Mouse (Mus musculus): ENCODE data around the gene Fgfr1op2.

The Fgfr1op2 gene

DNA sequence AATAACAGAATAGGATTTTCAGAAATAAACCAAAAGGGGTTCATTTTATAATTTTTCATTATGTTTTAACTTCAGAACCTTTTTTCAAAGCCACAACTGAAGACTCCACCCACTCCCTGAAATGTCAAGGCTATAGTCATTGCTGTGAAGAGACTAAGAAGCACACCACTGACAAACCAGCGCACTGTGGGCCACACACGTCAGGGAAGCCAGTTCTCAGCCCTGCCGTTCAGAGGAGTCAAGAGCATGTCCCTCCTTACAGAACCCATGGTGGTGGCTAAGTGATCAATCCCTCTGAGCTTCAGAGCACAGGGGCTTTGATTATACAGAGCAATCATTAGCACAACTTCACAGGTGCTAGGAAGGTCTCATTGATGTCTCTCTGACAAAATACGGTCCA lies 25.6 kb downstream of the Fgfr1op2 start:
- DNase-seq (ENCODE audit: low spot score in 2 of 2), result no peak

DNA sequence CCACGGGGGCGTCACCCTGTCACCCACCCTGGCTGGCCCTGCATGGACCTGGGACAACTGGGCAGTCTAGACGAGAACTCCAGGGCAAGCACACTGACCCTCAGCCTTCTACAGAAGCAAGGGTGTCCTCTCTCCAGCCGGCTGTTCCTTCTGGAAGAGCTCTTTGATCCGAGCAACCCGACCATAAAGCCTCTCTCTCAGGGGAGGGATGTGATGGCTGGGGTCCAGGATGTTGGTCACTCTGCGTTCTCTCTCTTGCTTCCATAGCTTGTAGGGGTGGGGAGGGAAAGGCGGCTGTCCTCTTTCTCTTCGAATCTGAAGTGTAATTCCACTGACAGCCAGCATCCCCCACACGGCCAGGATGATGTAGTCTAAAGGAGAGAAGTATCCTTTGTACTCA lies 26.6 kb downstream of the Fgfr1op2 start:
- DNase-seq (ENCODE audit: low spot score in 2 of 2), result no peak

DNA sequence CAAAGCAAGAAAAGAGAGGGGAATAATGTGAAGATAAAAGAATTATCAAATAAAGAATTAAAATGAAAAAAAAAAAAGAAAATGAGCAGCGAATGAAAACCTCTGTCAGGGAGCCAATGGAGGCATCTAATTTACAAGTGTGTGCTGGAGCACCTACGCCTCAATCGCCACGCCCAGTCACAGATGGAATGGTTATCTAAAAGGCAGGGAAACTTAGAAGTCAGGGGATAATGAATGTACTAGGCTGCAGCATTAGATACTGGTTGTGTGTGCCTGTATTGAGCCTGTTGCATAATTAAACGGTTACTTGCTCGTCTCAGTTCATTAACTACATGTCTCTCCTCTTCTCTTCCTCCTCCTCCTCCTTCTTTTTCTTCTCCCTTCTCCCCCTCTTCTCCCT lies 34.4 kb downstream of the Fgfr1op2 start:
- no peak for DNase-seq (ENCODE audit: low spot score in 2 of 2)

DNA sequence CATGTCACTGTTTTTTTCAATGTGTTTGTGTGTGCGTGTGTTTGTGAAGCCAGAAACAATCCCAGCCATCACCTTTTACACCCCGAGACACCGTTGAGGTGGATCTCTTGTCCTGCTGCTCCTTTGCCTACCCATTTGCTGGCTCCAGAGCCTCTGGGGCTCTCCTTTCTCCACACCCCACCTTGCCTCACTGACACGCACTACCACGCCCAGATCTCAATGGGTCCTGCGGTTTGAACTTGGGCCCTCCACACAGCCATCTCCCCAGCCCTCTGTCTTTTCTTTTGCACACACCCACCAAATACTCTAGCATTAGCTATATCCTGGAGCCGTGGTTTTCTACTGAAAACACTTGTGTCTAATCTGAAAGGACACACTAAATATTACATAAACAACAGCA lies 34.9 kb downstream of the Fgfr1op2 start:
- DNase-seq (ENCODE audit: low spot score in 2 of 2), result no peak

DNA sequence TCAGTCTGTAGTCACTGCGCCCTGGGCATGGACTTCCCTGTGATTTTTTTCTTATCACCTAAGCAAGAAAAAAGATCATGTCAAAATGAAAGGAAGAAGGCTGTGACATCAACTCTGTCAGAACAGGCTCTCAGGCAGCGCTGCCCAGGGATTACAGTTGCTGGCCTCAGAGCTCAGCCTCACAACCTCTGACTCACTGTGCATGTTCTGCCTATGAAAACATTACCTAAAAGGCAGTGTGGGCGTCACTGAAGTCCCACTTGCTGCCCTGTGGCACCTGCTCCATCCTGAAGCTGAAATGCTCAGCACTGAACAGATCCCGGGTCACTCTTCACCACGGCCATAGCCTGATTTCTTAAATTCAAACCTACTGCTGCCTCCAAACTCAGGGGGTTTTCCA lies 35.7 kb downstream of the Fgfr1op2 start:
- DNase-seq (ENCODE audit: low spot score in 2 of 2), result no peak

DNA sequence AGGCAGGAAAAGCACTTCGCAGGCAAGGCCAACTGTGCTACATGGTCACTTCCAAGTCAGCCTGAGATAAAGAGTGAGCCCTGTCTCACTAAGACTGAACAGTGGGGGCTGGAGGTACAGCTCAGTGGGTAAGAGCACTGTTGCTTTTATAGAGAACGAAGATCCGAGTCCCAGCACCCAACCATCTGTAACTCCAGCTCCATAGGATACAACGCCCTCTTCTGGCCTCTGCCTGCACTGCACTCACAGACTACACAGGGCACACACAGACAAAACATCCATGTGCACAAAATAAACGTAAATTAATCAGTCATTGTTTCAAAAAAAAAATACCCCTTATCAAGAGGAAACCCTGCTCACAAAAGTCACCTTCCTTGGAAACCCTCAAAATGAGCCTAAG lies 36.9 kb downstream of the Fgfr1op2 start:
- DNase-seq (ENCODE audit: low spot score in 2 of 2), result no peak

DNA sequence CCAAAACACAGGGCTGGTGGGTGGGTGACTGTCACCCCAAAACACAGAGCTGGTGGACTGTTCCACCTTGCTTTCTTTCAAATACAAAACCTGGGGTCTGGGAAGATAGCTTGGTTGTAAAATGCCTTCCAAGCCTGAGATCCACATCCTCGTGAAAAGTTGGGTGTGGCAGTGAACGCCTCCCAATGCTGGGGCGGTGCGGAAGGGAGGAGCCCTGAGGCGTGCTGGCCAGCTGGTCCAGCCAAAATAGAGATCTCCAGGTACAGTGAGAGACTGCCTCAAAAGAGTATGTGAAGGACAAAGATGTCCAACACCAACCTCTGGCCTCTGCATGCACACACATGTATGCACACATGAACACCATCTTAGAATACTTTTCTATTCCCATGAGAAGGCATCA lies 37.5 kb downstream of the Fgfr1op2 start:
- DNase-seq (ENCODE audit: low spot score in 2 of 2), result no peak

DNA sequence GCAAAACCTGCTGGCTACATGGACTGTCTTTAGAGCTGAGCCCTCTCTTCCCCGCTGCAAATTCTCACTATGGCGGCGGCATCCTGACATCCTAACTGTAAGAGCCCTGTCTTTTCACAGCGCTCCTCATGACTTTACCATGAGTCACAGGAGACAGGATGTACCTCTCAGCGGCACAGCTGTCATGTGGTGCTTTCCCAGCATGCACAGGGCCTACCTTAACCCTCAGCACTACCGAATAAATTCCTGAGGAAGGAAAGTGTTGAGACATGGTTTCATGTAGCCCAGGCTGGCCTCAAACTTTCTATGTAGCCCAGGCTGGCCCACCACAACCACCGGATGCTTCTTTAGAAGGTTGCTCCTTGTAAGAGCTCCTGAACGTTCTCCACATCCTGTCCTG lies 38.9 kb downstream of the Fgfr1op2 start:
- no peak for DNase-seq (ENCODE audit: low spot score in 2 of 2)

DNA sequence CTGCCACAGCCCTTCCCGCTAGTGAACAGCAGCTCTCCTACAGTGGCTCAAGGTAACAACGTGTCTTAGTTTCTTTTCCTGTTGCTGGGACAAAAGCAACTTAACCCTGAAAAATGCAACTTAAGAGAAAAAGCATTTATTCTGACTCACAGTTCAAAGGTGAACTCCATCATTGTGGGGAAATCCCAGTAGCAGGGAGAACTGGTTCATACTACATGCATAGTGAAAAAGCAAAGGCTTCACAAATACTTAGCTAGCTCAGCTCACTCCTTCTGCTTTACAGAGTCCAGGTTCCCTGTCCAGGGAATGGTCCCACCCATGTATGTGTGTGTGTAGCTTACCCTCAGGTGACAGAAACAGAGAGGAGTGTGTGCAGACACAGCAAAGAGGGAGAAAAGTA lies 39.7 kb downstream of the Fgfr1op2 start:
- DNase-seq (ENCODE audit: low spot score in 2 of 2), result no peak

DNA sequence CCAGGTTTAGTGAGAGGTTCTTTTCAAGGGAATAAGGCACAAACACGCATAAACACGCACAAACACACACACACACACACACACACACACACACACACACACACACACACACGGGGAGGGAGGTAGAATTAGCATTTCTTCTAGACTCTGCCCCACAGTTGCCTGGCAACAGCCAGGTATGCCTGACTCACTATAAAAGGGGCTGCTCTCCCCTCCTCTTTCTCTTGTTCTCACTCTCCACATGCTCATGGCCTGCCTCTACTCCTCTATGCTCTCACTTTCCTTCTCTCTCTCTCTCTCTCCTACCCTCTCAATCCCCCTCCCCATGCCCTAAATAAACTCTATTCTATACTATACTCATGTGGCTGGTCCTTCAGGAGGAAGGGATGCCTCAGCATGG lies 51.1 kb downstream of the Fgfr1op2 start:
- DNase-seq (ENCODE audit: low spot score in 2 of 2), result no peak

DNA sequence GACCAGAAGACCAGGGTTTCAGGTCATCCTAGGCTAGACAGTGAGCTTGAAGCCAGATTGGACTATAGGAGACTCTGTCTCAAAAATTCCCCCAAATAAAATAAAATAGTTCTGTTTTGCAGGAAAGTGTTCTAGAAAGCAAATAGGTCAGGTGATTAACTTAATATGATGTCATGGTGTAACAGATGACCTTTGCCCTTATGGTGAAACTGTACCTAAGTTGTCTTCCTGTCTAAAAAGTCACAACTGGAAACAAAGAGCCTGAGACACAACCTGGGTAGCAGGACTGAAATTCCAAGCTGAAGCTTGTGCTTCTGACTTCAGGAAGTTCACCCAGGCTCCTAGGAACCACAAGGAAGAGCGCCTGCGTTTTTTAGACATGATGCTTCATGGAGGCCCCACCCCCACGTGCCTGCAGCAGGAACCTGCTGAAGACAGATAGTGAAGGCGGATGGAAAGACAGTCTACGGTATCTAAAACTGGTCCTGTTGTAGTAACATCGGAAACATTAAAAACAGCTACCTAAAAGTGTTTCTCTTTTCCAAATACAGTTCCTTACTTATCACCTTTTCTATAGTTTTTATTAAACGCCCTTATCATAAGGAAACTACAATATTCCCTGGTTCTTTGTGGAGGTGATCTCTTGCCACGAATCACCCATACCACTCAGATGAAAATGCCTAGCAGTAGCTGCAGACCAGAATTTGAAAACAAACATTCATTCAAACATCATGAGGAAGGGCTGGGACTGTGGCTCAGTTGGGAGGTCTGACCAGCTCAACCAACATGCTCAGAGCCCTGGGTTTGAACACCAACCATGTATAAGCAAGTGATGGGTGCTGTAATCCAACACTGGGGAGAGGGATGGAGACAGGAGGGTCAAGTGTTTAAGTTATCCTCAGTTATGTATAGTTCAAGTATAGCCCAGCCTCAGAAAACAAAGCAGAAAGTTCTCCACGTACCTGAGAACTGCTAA lies 53.1 kb downstream of the Fgfr1op2 start:
- peak; percentile 43 to 46 for DNase-seq (ENCODE audit: low spot score in 2 of 2)

DNA sequence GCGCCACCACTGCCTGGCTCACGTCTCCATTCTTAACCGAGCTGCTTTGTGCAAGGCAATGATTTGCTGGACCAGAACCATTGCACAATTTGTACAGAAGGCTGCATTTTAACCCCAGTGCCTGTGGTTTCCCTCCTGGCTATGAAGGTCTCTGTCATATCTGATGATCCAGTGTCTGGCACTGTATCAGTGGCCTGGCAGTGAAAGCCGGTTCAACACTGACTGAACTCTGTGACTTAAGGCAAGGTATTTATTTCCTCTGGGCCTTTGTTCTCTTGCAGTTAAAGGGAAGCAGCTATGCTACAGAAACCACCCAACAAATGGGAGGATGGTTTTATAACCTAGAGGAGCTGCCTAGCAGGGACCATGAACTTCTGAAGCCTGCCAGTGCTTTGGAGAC lies 54.0 kb downstream of the Fgfr1op2 start:
- no peak for DNase-seq (ENCODE audit: low spot score in 2 of 2)

DNA sequence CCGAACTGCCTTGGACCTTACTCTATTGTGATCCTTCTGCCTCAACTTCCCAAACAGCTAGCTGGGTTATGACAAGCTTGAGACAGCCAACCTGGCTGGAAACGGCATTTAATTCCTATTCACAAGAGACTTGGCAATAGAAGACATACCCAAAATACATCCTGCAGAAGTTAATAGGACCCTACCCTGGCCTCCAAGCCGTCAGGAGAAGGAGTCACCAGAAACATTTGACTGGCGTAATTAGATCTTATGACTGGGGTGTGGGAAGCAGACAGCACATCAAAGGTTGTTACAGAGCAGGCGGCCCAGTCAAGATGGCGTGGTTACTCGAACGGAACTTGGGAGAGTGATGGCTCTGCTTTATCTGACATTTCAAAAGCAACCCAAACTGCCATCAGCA lies 54.8 kb downstream of the Fgfr1op2 start:
- no peak for DNase-seq (ENCODE audit: low spot score in 2 of 2)

DNA sequence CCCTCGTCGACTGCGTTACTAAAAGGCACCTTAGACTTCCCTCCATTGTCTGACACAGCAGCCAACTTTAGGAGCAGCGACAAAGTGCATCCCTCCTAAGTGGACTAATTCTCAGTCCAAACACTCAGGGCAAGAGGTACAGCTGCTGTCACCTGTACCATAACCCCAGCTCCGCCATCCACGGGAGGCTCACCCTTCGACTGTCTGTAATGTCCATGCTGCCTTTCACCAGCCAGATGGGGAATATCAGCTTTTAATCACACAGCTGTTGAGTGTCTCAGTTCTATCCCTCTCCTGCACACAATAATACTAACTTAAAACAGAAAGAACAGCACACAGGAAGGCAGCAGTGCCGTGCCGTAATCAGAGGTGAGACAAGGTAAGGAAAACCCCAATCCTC lies 55.4 kb downstream of the Fgfr1op2 start:
- no peak for DNase-seq (ENCODE audit: low spot score in 2 of 2)

DNA sequence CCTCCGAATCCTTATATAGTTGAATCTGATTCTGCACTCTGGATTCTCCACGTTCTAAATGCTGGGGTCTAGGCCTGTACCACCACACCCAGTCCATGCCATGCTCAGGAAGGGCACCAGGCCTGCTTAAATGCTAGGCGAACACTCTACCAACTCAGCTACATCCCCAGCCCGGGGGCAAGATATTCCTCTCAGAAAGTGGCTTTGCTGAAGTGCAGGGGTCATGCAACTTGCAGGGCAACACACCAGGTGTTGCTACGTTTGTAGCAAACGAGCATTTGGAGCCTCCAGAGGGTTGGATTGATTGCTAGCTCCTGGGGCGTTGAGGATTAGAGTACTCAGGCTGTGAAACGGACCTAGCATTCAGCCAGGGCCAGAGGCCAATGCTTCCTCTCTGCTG lies 56.1 kb downstream of the Fgfr1op2 start:
- DNase-seq (ENCODE audit: low spot score in 2 of 2), result no peak

DNA sequence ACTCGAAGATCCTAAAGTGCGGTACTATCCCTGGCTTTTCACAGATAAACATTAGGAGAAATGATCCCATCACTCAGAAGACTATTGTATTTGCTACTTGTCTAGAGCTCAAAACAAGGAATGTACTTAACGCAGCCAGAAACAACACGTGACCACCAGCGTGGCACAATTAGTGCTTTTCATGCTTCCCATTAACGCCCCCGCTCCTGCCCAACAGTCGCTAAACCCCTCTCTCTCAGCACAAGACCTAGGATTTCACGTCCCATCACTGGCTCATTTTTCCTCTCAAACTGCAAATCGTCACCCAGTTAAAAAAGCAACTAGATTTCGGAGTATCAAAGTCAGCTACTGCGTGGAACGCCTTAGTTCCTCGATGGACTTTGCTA lies 56.6 kb downstream of the Fgfr1op2 start:
- no peak for DNase-seq (ENCODE audit: low spot score in 2 of 2)

DNA sequence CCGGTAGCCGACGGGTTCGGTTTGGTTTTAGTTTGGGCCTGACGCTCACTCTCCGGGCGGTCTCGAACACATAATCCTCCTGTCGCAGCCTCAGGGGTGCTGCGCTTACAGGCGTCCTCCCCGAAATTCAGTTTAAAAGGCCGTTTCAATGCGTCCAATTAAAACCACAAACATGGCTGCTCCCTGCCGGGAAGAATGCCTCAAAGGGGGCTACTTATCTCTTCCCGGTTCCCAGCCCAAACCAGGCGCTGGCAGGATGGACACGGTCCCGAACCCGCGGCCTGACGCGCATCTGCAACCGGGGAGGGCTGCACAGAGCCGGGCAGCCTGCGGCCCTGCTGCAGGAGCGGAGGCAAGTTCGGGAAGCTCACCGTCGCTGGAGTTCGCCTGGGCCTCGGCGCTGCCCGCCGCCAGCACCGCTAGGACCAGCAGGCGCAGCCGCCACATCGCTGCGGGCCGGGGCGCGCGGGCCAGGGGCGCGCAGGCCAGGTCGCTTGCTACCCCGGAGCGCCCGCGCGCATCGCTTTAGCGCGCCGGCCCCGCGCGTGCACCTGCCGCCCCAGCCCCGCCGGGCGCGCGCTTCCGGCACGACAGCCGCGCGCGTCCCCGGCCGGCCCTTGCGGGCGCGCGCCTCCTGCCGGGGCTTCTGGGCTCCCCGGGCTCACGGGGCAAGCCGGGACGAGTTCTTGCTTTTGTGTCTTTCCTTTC lies 57.2 kb downstream of the Fgfr1op2 start:
- DNase-seq (ENCODE audit: low spot score in 2 of 2), result peak; percentile 65 to 67

DNA sequence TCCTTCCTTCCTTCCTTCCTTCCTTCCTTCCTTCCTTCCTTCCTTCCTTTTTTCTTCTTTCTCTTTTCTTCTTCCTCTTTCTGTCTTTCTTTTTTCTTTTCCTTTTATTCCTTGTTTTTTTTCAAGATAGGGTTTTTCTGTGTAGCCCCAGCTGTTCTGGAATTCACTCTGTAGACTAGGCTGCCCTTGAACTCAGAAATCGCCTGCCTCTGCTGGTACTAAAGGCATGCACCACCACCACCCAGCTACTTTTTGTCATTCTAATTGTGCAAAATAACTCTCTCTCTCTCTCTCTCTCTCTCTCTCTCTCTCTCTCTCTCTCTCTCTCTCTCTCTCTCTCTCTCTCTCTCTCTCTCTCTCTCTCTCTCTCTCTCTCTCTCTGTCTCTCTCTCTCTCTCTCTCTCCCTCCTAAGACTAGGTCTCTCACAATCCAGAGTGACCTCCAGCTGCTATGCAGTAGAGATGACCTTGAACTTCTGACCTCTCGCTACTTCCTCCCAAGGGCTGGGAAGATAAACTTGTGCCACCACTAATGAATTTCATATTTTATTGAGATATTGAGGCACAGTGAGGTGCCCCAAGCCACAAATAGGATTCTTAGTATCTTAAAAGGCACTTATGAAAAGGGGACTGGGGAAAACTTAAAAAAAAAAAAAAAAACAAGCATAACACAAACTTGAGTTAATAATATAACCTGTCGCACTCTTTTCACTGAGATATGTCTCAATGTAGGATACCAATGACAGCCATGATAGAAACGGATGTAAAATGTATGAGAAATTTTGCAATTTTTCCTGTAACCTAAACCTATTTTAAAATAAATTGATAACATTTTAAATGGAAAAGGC lies 58.0 kb downstream of the Fgfr1op2 start:
- no peak for DNase-seq (ENCODE audit: low spot score in 2 of 2)

DNA sequence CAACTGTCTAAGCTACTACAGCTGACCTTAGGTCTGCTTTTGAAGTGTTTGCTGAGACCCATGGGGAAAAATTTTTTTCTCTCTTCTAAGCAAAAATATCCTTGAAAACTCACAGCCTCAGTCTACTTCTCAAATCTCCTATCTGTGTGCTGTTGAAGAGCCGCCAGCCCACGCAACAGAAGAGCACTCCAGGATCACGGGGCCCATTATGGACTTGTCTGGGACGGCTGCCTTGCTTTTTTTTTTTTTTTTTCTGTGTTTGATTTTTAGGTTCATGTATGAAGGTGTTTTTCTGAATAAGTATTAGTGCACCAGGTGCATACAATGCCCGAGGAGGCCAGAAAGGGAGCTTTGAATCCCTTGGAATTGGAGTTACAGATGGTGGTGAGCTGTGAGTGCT lies 59.5 kb downstream of the Fgfr1op2 start:
- DNase-seq (ENCODE audit: low spot score in 2 of 2), result no peak

DNA sequence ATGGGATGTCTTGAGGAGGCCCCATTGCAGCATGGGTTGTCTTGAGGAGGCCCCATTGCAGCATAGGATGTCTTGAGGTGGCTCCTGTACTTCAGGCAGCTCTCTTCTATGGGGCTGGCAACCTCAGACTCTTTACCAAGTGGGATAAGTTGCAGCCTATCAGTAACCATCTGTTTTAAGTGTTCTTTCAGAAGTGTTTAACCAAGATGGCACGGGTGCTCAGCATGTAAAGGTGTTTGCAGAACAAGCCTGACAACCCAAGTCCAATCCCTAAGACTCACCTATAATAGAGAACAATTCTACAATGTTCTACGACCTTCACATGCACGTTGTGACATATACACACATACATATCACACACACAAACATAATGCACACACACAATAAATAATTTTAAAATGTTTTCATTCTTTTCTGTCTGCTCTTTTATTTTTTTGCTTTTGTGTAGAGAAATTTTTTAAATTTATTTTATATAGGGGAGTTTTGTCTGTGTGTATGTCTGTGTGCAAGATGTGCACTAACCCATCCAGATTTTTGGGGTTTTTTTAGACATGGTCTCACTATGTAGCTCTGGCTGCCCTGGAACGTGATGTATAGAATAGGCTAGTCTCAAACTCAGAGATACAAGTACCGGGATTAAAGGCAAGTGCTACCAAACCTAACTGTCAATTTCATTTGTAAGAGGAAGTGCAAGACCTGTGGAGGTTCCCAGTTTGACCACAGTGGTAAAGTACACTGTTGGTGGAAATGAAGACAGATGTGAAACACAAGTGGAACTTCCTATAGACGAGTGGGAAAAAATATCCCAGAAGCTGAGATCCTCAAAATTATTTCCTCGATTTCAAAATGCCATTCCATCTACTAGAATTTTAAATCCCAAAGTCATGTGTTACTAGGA lies 63.3 kb downstream of the Fgfr1op2 start:
- DNase-seq (ENCODE audit: low spot score in 2 of 2), result no peak

DNA sequence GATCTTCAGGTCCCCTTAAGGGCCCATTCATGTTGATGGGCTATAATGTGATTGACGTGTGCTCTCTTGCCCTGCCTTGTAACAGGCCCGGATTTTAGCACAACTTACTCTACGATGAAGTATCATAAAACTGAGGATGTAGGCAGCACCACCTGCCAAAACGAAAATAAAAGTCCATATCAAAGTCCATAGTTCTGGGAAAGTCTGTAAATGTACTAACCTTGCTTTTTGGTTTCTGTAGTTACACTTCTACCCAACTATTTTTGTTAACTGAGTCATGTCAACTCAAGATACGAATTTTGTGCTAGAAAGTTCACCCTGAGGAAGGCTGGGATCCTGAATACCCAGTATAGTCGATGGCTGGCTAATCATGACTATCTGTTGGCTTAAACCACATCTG lies 64.0 kb downstream of the Fgfr1op2 start:
- DNase-seq (ENCODE audit: low spot score in 2 of 2), result no peak

Measured in spleen, postnatal 14 days (tissue).